Mouse (Mus musculus): ENCODE results near the gene Cabp1.

The Cabp1 gene

DNA sequence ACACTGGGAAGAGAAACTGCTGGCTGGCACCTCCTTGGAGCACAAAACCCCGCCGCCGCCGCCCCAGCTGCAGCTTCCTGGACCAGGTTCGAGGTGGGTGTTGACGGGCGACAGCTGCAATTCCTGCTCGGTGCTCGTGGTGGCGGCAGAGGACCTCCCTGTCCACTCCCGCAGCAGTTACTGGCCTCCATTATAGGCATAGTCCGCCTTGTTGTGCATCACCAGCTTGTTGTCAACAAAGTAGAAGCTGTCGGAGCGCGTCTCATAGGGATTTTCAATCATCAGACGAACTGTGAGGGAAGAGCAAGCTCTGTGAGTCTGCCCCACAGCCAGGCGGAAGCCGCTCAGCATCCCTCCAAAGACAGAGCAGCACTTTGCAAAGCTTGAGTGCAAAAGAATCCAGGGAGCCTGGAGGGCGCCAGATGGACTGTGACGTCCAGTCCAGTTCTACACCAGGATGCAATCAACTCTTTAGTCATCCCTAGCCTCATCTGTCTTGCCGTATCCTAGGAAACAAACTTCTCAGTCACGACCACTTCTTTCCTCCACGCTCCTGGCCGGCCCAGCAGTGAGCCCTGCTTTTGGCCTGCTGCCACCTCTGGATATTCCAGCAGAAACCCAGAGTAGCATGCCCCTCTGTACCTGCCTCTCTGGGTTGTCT is 68.8 kb downstream of the Cabp1 start:
- DNase-seq (ENCODE audit: low spot score): peak; percentile 88

DNA sequence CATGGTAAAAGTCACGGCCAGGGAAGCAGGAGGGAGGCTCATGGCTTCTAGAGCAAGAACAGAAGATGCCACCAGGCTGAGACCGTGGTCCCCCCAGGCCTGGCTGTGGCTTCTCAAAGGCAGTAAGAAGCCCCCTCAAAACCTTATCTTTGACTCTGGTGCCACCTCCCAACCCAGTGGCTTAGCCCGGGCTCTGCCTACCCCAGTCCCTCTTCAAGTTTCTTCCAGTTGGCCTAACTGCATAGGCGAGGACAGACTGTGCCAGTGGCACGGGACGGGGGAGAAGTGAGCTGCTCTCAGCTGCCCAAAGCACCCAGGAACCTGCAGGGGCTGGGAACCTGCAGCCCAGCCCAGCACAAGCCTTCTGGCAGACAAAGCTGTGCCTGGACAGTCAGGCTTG is 69.5 kb downstream of the Cabp1 start:
- DNase-seq (ENCODE audit: low spot score): no peak

DNA sequence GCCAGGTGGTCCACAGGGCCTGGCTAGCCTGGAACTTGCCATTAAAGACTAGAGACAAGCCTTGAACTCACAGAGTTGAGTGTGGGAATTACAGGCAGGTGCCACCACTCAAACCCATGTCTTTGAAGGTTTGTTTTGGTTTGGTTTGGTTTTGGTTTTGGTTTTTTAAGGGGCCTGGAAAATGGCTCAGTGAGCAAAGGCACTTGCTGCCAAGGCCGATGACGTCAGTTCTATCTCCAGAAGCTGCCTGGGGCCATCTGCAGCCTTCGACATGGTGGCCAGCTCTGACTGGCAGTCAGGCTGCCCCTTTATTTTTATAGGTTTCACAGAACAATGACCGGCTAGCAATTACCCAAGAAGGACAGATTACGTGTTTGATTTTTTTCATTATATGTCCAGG is 73.2 kb downstream of the Cabp1 start:
- no peak for DNase-seq (ENCODE audit: low spot score)

DNA sequence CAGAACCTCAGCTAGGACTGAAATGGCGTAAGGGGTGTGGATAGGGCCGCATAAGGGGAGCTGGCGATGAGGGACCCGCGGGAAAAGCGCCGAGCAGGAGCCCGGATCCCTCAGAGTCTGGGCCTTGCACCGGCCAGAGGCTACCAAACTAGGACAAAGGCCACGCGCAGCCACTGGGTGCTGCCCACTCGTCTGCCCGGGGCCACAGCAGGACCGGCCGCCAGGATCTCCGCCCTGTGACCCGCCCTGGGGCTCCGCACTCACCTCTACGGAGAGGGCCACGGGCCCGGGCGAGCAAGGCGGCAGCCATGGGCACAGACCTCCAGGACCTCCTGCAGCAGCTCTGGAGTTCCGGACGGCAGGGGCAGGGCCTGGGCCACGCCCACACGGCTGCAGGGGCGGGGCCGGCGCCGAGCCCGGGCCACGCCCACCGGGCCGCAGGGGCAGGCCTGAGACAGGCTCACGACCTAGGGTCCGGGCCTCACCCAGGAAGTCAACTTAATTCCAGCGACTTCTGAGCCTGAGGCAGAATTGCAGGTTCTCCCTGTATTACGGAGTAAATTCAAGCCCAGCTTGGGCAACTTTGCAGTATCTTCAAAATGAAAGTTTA is 75.1 kb downstream of the Cabp1 start, which contains the start of gene Acads:
Gene Acads (minus strand): TSS at position 386 of the 610 bp plus-strand sequence.
- peak; percentile 90 for DNase-seq (ENCODE audit: low spot score)
